Mouse (Mus musculus) lung, adult 2 months (tissue): ENCODE measurements at regions not wholly inside any gene's neighbourhood (a gene's known extent, or its start where the extent isn't known, plus 50 kb on each side); places are given as distances from the start of the nearest gene placed in this dataset.

Experiments used
- DNase-seq: peaks from one replicate; pipeline ENCODE4 v3.0.0; 2022
- H3K4me1 ChIP-seq: fragments of 200-500 bp; 2 replicates; pipeline ENCODE4 v1.6.1; 2011; ENCODE audit warnings: low read length; ENCODE audit not compliant: control insufficient read depth, insufficient read depth
- H3K4me3 ChIP-seq: fragments of 200-500 bp; replicated peaks from 2 replicates; pipeline ENCODE3; 2011; ENCODE audit warnings: low read depth, mild to moderate bottlenecking, control low read depth, low read length; ENCODE audit errors: extremely low read depth
- CTCF ChIP-seq: fragments of 200-500 bp; IDR thresholded peaks from 2 replicates; pipeline ENCODE4 v1.5.1; 2011; ENCODE audit warnings: mild to moderate bottlenecking, low read length, control low read depth; ENCODE audit not compliant: insufficient read depth
- POLR2A ChIP-seq: fragments of 200-500 bp; IDR thresholded peaks from 2 replicates; pipeline ENCODE4 v1.6.1; 2011; ENCODE audit warnings: low read depth, mild to moderate bottlenecking, control low read depth, low read length, borderline replicate concordance; ENCODE audit errors: extremely low read depth
- WGBS: fragments of 180-500 bp; shearing (Covaris S2); methylation state at CpG from one replicate; pipeline ENCODE4 v1.1.7; 2018; 5-methylcytosine and 5-hydroxymethylcytosine counted together

DNA sequence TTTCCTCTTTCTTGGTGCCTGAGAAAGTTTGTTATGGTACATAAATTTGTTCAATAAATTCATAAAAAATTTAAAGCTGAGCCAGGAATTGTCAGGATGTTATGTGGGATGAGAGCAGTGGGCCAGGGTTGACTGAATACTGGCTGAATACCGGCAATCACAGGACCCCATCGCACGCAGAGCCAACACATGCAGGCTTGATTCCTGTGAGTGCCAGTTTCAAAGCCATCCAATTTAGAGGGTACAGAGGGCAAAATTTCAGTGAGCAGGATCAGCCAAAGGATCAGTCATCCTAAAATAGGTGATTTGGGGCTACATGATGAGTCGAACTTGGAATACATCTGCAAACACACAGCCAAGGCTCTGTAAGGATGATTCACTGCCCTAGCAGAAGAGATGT, 583.6 kb upstream of the Nectin3 start:
- no peaks in the 10 kb centered on the region for H3K4me1 ChIP-seq
- DNase-seq, result no peak
- 88% methylated on average over 4 of the region's 4 CpGs for WGBS
- TF ChIP-seq CTCF, result no peak
- no peak for TF ChIP-seq POLR2A
- H3K4me3 ChIP-seq, result no peak overlapping the region

DNA sequence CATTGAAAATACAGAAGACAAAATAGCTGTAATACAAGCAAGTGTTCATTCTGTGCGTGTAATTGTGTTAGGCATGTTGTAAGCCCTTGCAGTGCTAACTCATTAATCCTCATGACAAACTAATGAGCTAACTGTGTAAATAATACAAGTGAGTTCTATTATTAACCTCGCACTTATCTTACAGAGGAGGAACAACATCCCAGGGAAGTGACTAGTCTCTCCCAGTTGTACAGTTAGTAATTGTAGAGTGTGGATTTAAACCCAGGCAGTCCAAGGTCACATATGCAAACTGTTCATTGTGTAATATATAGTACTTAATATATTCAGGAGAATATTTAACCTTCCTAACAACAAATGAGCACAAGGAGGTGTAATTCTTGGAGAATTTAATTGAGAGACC, 582.0 kb upstream of the Nectin3 start:
- TF ChIP-seq CTCF (no peak), POLR2A (no peak)
- 22% methylated on average over 2 of the region's 2 CpGs for WGBS
- DNase-seq, result no peak
- H3K4me3 ChIP-seq, result no peak overlapping the region
- H3K4me1 ChIP-seq, result no peaks in the 10 kb centered on the region

DNA sequence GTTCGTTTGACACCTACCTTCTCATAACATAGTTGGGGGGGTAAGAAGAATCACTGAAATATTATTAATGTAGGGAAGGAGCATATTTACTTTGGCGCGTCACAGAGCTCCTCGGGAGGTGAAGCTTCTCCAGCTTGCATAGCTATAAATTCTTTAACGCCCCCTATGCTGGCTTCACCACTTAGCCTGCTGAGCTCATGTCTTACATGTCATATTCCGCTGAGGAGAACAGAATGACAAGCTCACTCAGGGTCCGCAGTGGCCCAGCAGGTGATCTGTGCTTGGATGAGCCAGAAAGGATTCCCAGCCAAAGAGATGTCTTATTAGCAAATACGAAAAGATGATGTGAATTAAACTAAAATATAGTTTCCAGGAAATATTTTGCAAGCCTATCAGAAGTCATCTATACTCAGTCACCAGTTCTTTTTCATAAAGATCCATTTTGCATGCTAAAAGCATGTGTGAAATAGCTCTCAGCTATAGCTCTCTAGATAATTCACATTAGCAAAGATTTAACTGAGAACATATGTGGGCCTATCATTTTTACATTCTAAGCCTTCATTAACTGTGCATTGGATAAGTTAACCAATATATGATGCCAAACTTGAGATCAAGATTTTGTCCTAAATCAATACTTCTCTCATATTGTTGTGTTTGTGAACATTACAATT, 561.1 kb upstream of the Nectin3 start:
- WGBS, result 67% methylated on average over 8 of the region's 8 CpGs
- TF ChIP-seq POLR2A, result no peak
- no peak for TF ChIP-seq CTCF
- no peak overlapping the region for H3K4me3 ChIP-seq
- DNase-seq, result no peak
- no peaks in the 10 kb centered on the region for H3K4me1 ChIP-seq

DNA sequence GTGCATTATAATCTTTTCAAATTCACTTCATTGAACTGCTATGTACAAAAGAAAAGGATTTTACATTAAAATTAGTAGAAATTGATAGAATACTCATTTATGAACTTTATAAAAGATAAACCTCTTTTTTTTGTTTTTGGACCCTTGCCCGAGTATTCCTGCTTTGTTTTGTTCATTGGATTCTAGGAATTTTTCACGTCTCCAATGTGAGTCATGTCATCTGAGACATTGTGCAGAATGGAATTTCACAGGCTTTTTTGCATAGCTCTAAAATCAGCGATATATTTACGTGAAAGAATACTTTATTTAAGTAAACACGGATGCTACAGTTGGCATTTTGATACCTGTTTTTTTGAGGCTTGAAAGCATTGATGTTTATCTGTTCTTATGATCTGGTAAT, 560.5 kb upstream of the Nectin3 start:
- Histone ChIP-seq H3K4me1 (no peaks in the 10 kb centered on the region), H3K4me3 (no peak overlapping the region)
- TF ChIP-seq CTCF (no peak), POLR2A (no peak)
- 68% methylated on average over 5 of the region's 5 CpGs for WGBS
- no peak for DNase-seq

DNA sequence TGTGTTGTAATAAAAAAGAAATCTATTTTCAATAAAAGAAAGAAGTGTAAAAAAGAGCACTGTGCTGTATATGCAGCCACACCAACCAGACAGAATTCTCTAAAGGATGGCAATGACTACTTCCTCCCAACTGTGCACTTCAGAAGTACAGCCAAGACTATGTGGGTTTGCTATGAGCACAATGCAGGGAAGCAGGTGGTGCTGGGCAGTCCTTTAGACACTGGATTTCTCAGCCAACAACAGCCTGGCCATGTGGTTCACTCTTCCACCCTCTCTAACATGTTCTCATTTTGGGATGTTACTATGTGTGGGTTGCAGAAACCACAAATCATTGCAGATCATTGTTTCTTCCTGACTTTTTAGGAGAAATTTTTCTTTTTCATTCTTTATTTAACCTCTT, 527.6 kb upstream of the Nectin3 start:
- no peak for DNase-seq
- Histone ChIP-seq H3K4me1 (no peaks in the 10 kb centered on the region), H3K4me3 (no peak overlapping the region)
- TF ChIP-seq POLR2A (no peak), CTCF (no peak)

DNA sequence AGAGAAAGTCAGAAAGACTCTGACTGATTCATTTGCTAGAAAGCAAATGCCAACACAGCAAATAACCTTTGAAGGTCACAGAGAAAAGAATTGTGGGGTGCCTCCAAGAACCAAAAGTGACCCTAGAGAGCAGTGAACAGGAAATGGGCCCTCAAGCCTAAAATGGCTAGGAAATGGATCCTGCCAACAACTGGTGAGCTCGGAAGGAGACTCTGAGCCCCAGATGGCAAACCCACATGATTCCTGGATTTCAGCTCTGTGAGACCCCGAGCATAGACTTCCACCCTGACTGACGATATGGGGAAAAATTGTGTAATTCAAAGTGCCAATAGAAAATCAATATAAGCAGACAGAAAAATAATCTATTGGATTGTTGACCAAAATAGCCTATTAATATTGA, 519.2 kb upstream of the Nectin3 start:
- no peak for DNase-seq
- TF ChIP-seq POLR2A, result no peak
- TF ChIP-seq CTCF, result no peak
- Histone ChIP-seq H3K4me1 (no peaks in the 10 kb centered on the region), H3K4me3 (no peak overlapping the region)
- WGBS, result 63% methylated on average over 3 of the region's 3 CpGs

DNA sequence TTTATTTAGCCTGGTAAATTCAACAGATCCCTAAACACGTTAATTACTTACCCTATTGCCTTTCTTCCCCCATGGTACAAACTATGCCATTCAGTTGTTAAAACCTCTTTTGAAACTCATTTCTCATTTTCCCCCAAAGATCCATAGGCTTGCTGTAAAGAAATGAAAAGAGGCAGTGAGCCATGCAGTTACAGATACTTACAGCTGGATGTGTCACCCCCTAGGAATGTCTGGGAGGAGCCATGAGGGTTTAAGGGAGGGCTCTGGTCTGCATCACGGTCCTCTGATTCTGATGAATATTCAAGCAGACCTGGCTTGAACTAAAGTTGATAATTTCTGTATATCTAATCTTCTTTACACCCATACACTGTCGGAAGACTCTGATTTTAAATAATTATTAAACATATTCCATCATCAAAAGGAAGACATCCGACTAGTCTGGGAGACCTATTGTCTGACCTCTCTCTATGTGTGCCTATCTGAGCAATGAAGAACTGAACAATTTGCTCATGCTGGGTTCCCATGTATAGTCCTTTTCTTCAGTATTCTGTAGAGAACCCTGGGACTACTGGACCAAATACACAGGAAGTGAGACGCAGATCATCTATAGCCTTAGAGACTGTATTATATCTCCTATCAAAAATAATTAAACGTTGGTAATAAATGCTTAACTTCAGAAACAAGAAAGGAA, 484.7 kb upstream of the Nectin3 start:
- no peak for DNase-seq
- Histone ChIP-seq H3K4me3 (no peak overlapping the region), H3K4me1 (no peaks in the 10 kb centered on the region)
- 68% methylated on average over 6 of the region's 6 CpGs for WGBS
- no peak for TF ChIP-seq CTCF
- no peak for TF ChIP-seq POLR2A

DNA sequence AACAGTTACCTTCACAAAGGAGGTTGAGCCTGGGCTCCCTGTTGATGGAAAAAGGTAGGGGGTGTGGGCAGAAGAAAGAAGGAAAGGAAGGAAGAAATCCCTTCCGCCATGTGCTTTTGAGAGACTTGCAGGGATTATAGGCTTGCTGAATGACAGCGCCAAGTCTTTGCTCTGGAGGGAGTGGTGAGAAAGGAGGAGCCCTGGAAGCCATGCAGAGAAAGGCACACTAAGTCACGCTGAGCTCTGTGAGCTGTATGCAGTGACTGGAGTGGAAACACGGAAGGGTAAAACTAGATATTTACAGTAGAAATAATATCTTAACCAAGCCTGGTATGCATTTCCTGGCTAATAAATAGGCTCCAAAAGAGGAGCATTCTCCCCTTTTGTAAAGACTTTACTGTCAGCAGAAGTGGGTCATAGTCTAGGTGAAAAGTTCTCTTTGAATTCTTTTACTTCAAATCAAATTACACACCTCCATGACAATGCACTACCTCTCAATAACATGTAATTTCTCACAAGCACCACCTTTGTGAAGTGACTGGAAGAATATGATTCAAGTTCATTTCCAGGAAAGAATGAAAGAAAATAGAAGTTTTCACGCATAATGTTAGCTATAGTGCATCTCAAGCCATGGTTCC, 484.1 kb upstream of the Nectin3 start:
- Histone ChIP-seq H3K4me1 (no peaks in the 10 kb centered on the region), H3K4me3 (no peak overlapping the region)
- TF ChIP-seq CTCF (no peak), POLR2A (no peak)
- no peak for DNase-seq
- 74% methylated on average over 5 of the region's 5 CpGs for WGBS

DNA sequence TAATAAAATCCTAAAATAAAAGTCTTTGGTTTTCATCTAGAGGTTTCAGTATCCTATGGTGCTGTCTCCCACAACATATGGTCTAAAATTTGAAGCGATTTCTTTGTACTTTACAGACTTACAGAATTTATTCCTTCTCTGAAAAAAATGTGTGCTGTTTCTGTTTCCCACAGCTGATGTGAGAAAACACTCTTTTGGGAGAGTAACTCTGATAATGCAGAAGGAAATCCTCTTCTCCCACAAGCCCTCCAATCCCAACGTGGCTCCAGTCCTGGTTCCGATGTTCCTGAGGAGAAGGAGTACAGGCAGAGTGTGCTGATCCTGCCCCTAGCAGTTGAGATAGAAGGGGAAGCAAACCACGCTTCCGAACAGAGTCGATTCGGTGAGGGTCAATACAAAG, 467.4 kb upstream of the Nectin3 start:
- Histone ChIP-seq H3K4me3 (no peak overlapping the region), H3K4me1 (no peaks in the 10 kb centered on the region)
- TF ChIP-seq POLR2A, result no peak
- no peak for TF ChIP-seq CTCF
- WGBS, result 85% methylated on average over 7 of the region's 7 CpGs
- DNase-seq, result no peak

DNA sequence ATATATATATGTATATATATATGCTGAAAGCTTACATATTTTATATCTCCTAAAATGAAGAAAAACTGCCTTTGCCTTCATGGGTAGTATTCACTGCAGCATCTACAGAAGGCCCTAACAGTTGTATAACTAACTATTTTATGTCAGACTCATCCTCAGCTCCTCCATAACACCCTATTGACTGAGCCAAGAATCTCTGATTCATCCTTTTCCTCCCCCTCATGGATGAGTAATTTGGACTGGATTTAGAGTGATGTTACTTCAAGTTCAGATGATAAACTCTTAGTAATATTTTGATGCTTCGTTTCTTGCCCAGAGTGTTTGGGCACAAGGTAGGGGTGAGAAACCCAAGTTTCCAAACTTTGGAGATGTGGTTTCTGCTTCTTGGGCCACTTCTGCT, 458.7 kb upstream of the Nectin3 start:
- Histone ChIP-seq H3K4me1 (no peaks in the 10 kb centered on the region), H3K4me3 (no peak overlapping the region)
- 65% methylated on average over 1 of the region's 1 CpGs for WGBS
- DNase-seq, result no peak
- TF ChIP-seq CTCF, result no peak
- TF ChIP-seq POLR2A, result no peak
